Mouse (Mus musculus): Measurements from ENCODE around the gene Parvb. TPM values are rescaled to one million over a fixed set of nuclear protein-coding genes. Genes with fewer than 3 reads are reported as not detected.

The Parvb gene
- total and polyA plus RNA-seq, 3 experiments: 4.8 to 58.0 TPM; not detected in 1

- Histone ChIP-seq H3K27ac (ENCODE audit: control insufficient read depth, low read depth, low read length) (no peak overlapping the region), H3K27me3 (ENCODE audit: control insufficient read depth in 1 of 2, insufficient read depth in 2 of 2, low read length in 2 of 2) (no peaks in the 10 kb centered on the region), H3K4me3 (ENCODE audit: control insufficient read depth in 1 of 2, insufficient read depth in 1 of 2, low read depth in 2 of 2, low read length in 2 of 2) (no peak overlapping the region), H3K4me1 (ENCODE audit: control insufficient read depth in 1 of 2, insufficient read depth in 2 of 2, low read length in 2 of 2) (no peaks in the 10 kb centered on the region), H3K9ac (ENCODE audit: control insufficient read depth, low read depth, low read length, poor library complexity, severe bottlenecking) (no peak overlapping the region), H3K9me3 (replicated peaks; ENCODE audit: insufficient read depth, low read length) (no peaks in the 10 kb centered on the region), H3K36me3 (ENCODE audit: control insufficient read depth in 1 of 2, insufficient read depth in 2 of 2, low read length in 2 of 2) (no peaks in the 10 kb centered on the region), H3K79me2 (ENCODE audit: control insufficient read depth, insufficient read depth, low read length, poor library complexity) (no peaks in the 10 kb centered on the region)
- no peak for TF ChIP-seq CHD2 (IDR thresholded peaks at IDR 0.05; ENCODE audit: low read length)
- no peak for TF ChIP-seq ETS1 (IDR thresholded peaks at IDR 0.05; ENCODE audit: low read depth, low read length)
- TF ChIP-seq HCFC1 (IDR thresholded peaks at IDR 0.05; ENCODE audit: low read depth, low read length): no peak
- no peak for TF ChIP-seq EP300 (IDR thresholded peaks at IDR 0.05; ENCODE audit: low read depth in 1 of 2, low read length in 2 of 2)
- TF ChIP-seq ZMIZ1 (IDR thresholded peaks at IDR 0.05; ENCODE audit: low read depth, low read length): no peak
- TF ChIP-seq MYC (IDR thresholded peaks at IDR 0.05; ENCODE audit: low read depth, low read length): no peak
- no peak for TF ChIP-seq NELFE (IDR thresholded peaks at IDR 0.05; ENCODE audit: low read depth, low read length)
- TF ChIP-seq POLR2AphosphoS2 (IDR thresholded peaks at IDR 0.05; ENCODE audit: low read length): no peak
- DNase-seq (ENCODE audit: low read depth, low spot score): no peak
Measured at GRCm38 (mm10) chr15:84295225-84295624, 63.4 kb downstream of the Parvb start.

GRCm38 (mm10) chr15:84297454-84297853, 65.6 kb downstream of the Parvb start:
- H3K36me3 ChIP-seq (ENCODE audit: control insufficient read depth in 1 of 2, insufficient read depth in 2 of 2, low read length in 2 of 2): no peaks in the 10 kb centered on the region
- no peaks in the 10 kb centered on the region for H3K79me2 ChIP-seq (ENCODE audit: control insufficient read depth, insufficient read depth, low read length, poor library complexity)
- H3K27me3 ChIP-seq (ENCODE audit: control insufficient read depth in 1 of 2, insufficient read depth in 2 of 2, low read length in 2 of 2): no peaks in the 10 kb centered on the region
- no peaks in the 10 kb centered on the region for H3K4me1 ChIP-seq (ENCODE audit: control insufficient read depth in 1 of 2, insufficient read depth in 2 of 2, low read length in 2 of 2)
- TF ChIP-seq KAT2A (conservative IDR thresholded peaks at IDR 0.05; ENCODE audit: low read depth, low read length) (no peak), HCFC1 (IDR thresholded peaks at IDR 0.05; ENCODE audit: low read depth, low read length) (no peak), E2F4 (IDR thresholded peaks at IDR 0.05; ENCODE audit: borderline replicate concordance, low read depth, low read length) (no peak), ZNF384 (IDR thresholded peaks at IDR 0.05; ENCODE audit: low read depth, low read length) (no peak), CHD2 (IDR thresholded peaks at IDR 0.05; ENCODE audit: low read length) (no peak), RCOR1 (IDR thresholded peaks at IDR 0.05; ENCODE audit: low read depth, low read length) (no peak), MAFK (IDR thresholded peaks at IDR 0.05; ENCODE audit: borderline replicate concordance, low read depth, low read length) (no peak), CHD1 (IDR thresholded peaks at IDR 0.05; ENCODE audit: low read depth, low read length) (no peak), TCF12 (IDR thresholded peaks at IDR 0.05; ENCODE audit: low read depth, low read length) (no peak)
- H3K4me3 ChIP-seq (ENCODE audit: control insufficient read depth in 1 of 2, insufficient read depth in 1 of 2, low read depth in 2 of 2, low read length in 2 of 2): no peak overlapping the region
- no peak overlapping the region for H3K27ac ChIP-seq (ENCODE audit: control insufficient read depth, low read depth, low read length)
- DNase-seq (ENCODE audit: low read depth, low spot score): no peak
- no peak overlapping the region for H3K9ac ChIP-seq (ENCODE audit: control insufficient read depth, low read depth, low read length, poor library complexity, severe bottlenecking)
- no peaks in the 10 kb centered on the region for H3K9me3 ChIP-seq (replicated peaks; ENCODE audit: insufficient read depth, low read length)

GRCm38 (mm10) chr15:84298804-84299370, 67.0 kb downstream of the Parvb start:
- Histone ChIP-seq H3K36me3 (ENCODE audit: control insufficient read depth in 1 of 2, insufficient read depth in 2 of 2, low read length in 2 of 2) (no peaks in the 10 kb centered on the region), H3K9me3 (replicated peaks; ENCODE audit: insufficient read depth, low read length) (no peaks in the 10 kb centered on the region), H3K4me1 (ENCODE audit: control insufficient read depth in 1 of 2, insufficient read depth in 2 of 2, low read length in 2 of 2) (no peaks in the 10 kb centered on the region), H3K27ac (ENCODE audit: control insufficient read depth, low read depth, low read length) (no peak overlapping the region), H3K79me2 (ENCODE audit: control insufficient read depth, insufficient read depth, low read length, poor library complexity) (no peaks in the 10 kb centered on the region), H3K9ac (ENCODE audit: control insufficient read depth, low read depth, low read length, poor library complexity, severe bottlenecking) (no peak overlapping the region), H3K27me3 (ENCODE audit: control insufficient read depth in 1 of 2, insufficient read depth in 2 of 2, low read length in 2 of 2) (no peaks in the 10 kb centered on the region), H3K4me3 (ENCODE audit: control insufficient read depth in 1 of 2, insufficient read depth in 1 of 2, low read depth in 2 of 2, low read length in 2 of 2) (no peak overlapping the region)
- no peak for DNase-seq (ENCODE audit: low read depth, low spot score)
- TF ChIP-seq MAX (IDR thresholded peaks at IDR 0.05; ENCODE audit: low read length) (no peak), EP300 (IDR thresholded peaks at IDR 0.05; ENCODE audit: low read depth in 1 of 2, low read length in 2 of 2) (no peak), SMC3 (IDR thresholded peaks at IDR 0.05; ENCODE audit: low read depth, low read length) (no peak), MXI1 (IDR thresholded peaks at IDR 0.05; ENCODE audit: low read depth, low read length) (no peak), SIN3A (IDR thresholded peaks at IDR 0.05; ENCODE audit: low read length) (no peak), POLR2AphosphoS5 (IDR thresholded peaks at IDR 0.05; ENCODE audit: borderline replicate concordance, low read depth, low read length) (no peak), USF2 (IDR thresholded peaks at IDR 0.05; ENCODE audit: borderline replicate concordance in 1 of 2, insufficient read depth in 1 of 2, low read depth in 1 of 2, low read length in 2 of 2) (no peak), MAFK (IDR thresholded peaks at IDR 0.05; ENCODE audit: borderline replicate concordance, low read depth, low read length) (no peak), CHD1 (IDR thresholded peaks at IDR 0.05; ENCODE audit: low read depth, low read length) (no peak), CTCF (IDR thresholded peaks at IDR 0.05 in 2 of 3, conservative IDR thresholded peaks at IDR 0.05 in 1 of 3; ENCODE audit: control insufficient read depth in 1 of 3, insufficient read depth in 1 of 3, low read depth in 2 of 3, low read length in 3 of 3, poor library complexity in 1 of 3, severe bottlenecking in 1 of 3) (no peak), TBP (IDR thresholded peaks at IDR 0.05; ENCODE audit: low read depth, low read length) (no peak), TAL1 (IDR thresholded peaks at IDR 0.05; ENCODE audit: low read length) (no peak), RCOR1 (IDR thresholded peaks at IDR 0.05; ENCODE audit: low read depth, low read length) (no peak), GABPA (IDR thresholded peaks at IDR 0.05; ENCODE audit: low read depth, low read length) (no peak), MEF2A (IDR thresholded peaks at IDR 0.05; ENCODE audit: extremely low read depth, insufficient replicate concordance, low read depth, low read length, poor library complexity, severe bottlenecking) (no peak)

Measured in MEL (cell line).